Mouse (Mus musculus) embryonic facial prominence, embryonic 10.5 days (tissue): Measurements from ENCODE around the gene Atp8a1. TPM values are rescaled to one million over a fixed set of nuclear protein-coding genes. Genes with fewer than 3 reads are reported as not detected.

Experiments
- DNase-seq: peaks from one replicate; pipeline ENCODE4 v3.0.0-alpha.2; 2017; ENCODE audit warnings: low spot score
- H3K27ac ChIP-seq: fragments of 300-500 bp; sonication (generic); replicated peaks from 2 replicates; pipeline ENCODE4 v1.5.1; 2016; ENCODE audit warnings: mild to moderate bottlenecking
- H3K27me3 ChIP-seq: fragments of 300-500 bp; sonication (generic); replicated peaks from 2 replicates; pipeline ENCODE4 v1.6.1; 2016; ENCODE audit warnings: low read depth, mild to moderate bottlenecking; ENCODE audit not compliant: poor library complexity, severe bottlenecking
- H3K36me3 ChIP-seq: fragments of 300-500 bp; sonication (generic); replicated peaks from 2 replicates; pipeline ENCODE4 v1.6.1; 2016; ENCODE audit warnings: mild to moderate bottlenecking, moderate library complexity
- H3K4me1 ChIP-seq: fragments of 300-500 bp; sonication (generic); 2 replicates; pipeline ENCODE4 v1.6.1; 2016
- H3K4me3 ChIP-seq: fragments of 300-500 bp; sonication (generic); 2 replicates; pipeline ENCODE4 v1.5.1; 2016; ENCODE audit warnings: mild to moderate bottlenecking, moderate library complexity
- H3K9me3 ChIP-seq: fragments of 300-500 bp; sonication (generic); 2 replicates; pipeline ENCODE4 v1.6.1; 2016; ENCODE audit warnings: mild to moderate bottlenecking
- WGBS: fragments of 180-500 bp; shearing (Covaris S2); methylation state at CpG from one replicate; pipeline ENCODE4 v1.1.7; 2016; 5-methylcytosine and 5-hydroxymethylcytosine counted together
- polyA plus RNA-seq: library from polyadenylated mRNA; unstranded; fragments of >200 nt; fragmentation: Nextera tagmentation; extraction: Ambion mirVana; gene quantifications from 2 replicates; pipeline ENCODE4 v1.2.1, GENCODE M21; 2016

Atp8a1 gene
- polyA plus RNA-seq, result 9.2 and 9.7 TPM in 2 replicates

DNA sequence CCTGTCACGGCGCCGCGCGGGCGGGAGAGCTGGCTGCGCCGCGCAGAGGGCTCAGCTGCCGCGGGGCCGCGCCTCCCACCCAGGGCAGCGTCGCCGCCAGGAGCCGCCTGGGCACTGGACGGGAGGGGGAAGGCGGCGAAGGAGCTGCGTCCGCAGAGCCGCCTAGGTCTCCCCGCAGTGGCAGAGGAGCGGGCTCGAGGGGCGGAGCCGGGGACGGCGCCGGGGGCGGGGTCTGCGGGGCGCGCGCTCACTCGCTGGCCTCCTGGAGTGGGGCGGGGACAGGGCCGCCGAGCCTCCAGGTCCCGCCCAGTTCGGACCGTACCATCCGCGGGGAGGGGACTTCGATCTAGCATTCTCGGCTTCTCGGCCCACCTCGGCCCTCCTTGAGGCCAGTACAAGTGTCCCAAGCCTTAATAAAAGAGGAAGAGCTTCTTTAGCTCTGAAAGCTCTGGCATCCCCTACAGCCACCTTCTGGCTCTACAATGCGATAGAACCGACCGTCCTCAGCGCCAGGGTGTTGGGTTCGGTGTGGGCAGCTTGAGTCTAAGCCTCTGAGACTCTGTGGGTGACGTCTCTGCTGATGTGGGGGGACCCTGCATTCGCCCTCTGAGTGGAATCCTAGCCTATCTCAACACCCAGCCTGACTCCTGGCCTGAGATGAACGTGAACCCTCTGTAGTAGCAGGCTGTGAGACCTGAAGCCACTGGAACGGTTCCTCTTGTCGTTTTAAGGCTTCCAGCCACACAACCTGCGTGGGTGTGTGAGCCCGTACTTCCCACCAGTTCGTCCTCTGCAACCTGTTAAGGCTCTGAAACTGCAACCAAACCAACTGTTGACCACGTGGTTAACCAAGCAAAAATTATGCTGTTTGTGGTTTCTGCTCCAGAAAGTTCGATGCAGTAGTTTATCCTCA lies at the start of gene Atp8a1:
Gene Atp8a1 (minus strand): TSS at position 182 of the 913 bp plus-strand sequence.
- H3K27ac ChIP-seq, result peak within 1 kb of the TSS; percentile 90
- peak within 1 kb of the TSS; percentile 91 for H3K4me3 ChIP-seq
- peaks cover 12% of the 10 kb centered on the region for H3K27me3 ChIP-seq
- 2% methylated on average over 64 of the region's 64 CpGs for WGBS
- H3K9me3 ChIP-seq, result no peaks in the 10 kb centered on the region
- H3K36me3 ChIP-seq, result no peaks in the 10 kb centered on the region
- peak; percentile 99 for DNase-seq
- H3K4me1 ChIP-seq, result peaks cover 40% of the 10 kb centered on the region

DNA sequence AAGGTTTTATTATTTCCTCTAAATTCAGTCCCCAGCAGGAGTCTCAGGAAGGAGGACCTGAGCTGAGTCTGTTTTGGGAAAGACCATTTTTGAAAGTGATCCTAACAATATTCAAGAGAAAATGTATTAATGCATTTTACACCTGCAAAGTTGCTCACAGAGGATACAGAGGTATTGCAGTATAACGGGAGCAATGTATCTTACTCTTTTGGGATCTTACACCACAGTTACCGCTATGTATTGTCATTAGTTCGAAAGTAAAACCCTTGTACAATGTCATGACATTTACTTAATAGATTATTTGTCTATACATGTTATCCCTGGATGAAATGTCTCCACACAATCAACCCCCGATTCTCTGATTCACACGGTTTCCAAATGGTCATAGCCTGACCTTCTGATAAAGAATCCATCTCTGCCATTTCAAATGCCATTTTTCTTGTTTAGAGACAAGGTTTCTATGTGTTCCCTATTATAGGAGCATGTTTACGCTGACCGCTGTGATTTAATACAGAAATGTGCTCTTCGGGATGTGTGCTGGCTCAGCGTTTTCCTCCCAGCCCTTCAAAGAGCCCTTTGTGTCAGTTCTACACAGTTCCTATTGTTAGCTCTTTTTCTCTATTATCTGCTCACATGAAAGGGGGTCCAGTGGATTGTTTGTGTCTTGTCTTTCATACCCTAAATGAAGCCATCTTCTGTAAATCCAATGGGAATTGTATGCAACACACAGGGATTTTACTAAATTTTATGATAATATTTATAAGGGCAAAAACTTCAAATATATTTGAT lies 37.4 kb upstream of the Atp8a1 start:
- Histone ChIP-seq H3K9me3 (no peaks in the 10 kb centered on the region), H3K27ac (no peak overlapping the region), H3K36me3 (no peaks in the 10 kb centered on the region), H3K4me1 (no peaks in the 10 kb centered on the region), H3K27me3 (no peaks in the 10 kb centered on the region), H3K4me3 (no peak overlapping the region)
- no peak for DNase-seq
- WGBS, result 67% methylated on average over 9 of the region's 9 CpGs

DNA sequence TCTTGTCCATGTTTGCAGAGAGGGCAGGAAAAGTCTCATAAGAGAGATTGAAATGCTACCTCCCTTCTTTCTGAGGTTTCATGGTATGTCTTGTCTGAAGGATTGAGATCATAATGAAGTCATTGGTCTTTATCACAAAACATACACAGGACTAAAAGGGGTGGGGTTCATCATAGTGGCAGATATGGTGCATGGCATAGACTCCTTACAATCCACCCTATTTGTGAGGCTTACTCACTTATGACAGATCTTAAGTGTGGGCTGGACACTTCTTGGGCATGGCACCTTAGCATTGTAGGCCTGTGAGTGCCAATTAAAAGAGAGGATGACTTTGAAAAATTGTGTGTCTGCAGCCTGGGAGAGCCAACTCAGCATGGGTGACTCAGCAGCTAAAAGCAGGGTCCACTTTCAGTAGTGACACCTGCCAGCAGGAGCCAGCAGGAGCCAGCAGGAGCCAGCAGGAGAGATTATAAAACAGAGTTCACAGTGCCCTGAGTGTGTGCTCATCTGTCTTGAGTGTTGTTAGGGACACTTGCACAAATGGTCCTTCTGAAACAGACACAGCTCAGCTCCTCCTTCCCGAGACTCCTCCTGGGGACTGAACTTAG lies 36.4 kb upstream of the Atp8a1 start:
- no peaks in the 10 kb centered on the region for H3K36me3 ChIP-seq
- WGBS, result 74% methylated on average over 1 of the region's 1 CpGs
- H3K9me3 ChIP-seq, result no peaks in the 10 kb centered on the region
- no peak overlapping the region for H3K4me3 ChIP-seq
- no peaks in the 10 kb centered on the region for H3K27me3 ChIP-seq
- H3K27ac ChIP-seq, result no peak overlapping the region
- no peaks in the 10 kb centered on the region for H3K4me1 ChIP-seq
- no peak for DNase-seq

DNA sequence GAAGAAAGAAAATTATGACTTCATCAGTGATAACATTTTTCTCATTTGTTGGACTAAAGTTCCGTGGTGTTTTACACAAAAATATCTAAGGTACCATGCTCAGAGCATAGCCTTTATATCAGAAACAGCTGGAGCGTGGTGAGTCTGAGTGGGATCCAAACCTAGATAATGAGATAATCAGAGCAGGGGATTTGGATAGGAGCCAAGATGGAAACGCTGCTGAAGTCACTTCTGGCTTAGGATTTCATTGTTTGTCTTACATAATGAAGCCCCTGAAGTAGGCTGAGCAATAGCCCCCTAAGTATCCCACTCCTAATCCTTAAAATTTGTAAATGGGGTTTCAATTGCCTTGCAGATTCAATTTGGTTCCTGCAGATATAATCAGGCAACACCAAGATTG lies 24.2 kb upstream of the Atp8a1 start:
- Histone ChIP-seq H3K4me1 (no peaks in the 10 kb centered on the region), H3K9me3 (no peaks in the 10 kb centered on the region), H3K27ac (no peak overlapping the region), H3K4me3 (no peak overlapping the region), H3K36me3 (no peaks in the 10 kb centered on the region), H3K27me3 (no peaks in the 10 kb centered on the region)
- no peak for DNase-seq
- 47% methylated on average over 3 of the region's 3 CpGs for WGBS

DNA sequence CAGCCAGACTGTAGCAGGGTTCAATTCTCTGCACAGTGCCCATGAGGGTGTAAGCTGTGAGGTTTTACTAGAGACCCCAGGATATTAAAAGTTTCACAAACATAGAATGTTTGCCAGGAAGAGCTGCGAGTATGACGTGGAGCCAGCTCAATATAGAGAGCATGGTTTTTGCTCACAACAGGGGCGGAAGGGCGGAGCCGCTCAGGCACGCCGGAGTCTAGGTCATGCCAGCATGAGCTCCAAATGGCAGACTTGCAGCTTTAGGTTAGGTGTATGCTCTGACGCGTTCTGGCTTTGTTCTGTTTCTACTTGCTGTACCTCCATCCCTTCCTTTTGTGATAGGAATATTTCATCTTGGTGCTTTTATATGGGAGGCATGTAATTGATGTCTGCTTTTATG lies 19.0 kb upstream of the Atp8a1 start:
- Histone ChIP-seq H3K9me3 (no peaks in the 10 kb centered on the region), H3K27ac (no peak overlapping the region), H3K4me1 (peaks cover 2% of the 10 kb centered on the region; the same call in 1 of the 2 replicates), H3K36me3 (no peaks in the 10 kb centered on the region), H3K27me3 (no peaks in the 10 kb centered on the region), H3K4me3 (no peak overlapping the region)
- WGBS, result 85% methylated on average over 9 of the region's 9 CpGs
- DNase-seq, result no peak

DNA sequence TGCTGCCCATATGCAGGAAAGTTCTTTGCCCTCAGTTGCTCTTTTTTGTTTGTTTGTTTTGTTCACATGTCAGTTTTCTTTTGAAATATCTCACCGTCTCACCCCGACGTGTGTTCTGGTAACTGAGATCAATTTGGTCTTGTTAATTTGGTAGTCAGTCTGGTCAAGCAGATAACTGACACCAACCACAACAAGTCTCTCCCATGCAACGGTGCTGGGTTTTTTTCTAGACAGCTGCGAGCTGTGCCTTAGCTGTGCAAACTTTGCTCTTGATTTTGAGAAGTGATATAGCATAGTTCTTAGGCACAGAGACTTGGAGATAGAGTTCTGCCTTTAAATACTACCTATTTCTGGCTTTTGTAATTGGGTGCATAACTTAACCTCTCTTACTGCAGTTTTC lies 18.4 kb upstream of the Atp8a1 start:
- Histone ChIP-seq H3K4me3 (no peak overlapping the region), H3K27ac (no peak overlapping the region), H3K27me3 (no peaks in the 10 kb centered on the region), H3K36me3 (no peaks in the 10 kb centered on the region), H3K9me3 (no peaks in the 10 kb centered on the region), H3K4me1 (peaks cover 2% of the 10 kb centered on the region; the same call in 1 of the 2 replicates)
- WGBS, result 68% methylated on average over 5 of the region's 5 CpGs
- no peak for DNase-seq

DNA sequence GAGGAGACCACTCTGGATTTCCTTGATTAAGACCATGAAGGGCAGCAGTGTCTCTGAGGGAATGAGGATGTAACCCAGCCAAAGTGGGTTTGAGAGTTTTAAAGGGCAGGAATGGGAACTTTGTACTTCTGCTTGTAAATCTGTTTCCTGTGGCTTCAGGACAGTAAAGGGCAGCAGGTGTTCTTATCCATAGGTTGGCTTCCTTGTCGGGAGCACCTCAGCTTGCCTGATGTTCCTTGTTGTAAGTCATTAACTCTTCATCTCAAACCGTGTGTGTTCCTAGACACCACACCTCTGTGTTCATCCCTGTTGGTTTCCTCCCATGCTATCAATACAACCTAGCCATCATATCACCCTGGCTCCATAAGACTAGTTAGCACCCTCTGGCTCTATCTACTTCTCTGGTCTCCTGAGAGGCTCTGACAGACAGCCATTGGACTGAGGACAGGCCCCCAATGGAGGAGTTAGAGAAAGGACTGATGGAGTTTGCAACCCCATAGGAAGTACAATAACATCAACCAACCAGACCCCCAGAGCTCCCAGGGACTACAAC lies 17.4 kb upstream of the Atp8a1 start:
- Histone ChIP-seq H3K27ac (no peak overlapping the region), H3K4me1 (peaks cover 2% of the 10 kb centered on the region; the same call in 1 of the 2 replicates), H3K36me3 (no peaks in the 10 kb centered on the region), H3K27me3 (no peaks in the 10 kb centered on the region), H3K9me3 (no peaks in the 10 kb centered on the region), H3K4me3 (no peak overlapping the region)
- WGBS, result 84% methylated on average over 2 of the region's 2 CpGs
- no peak for DNase-seq

DNA sequence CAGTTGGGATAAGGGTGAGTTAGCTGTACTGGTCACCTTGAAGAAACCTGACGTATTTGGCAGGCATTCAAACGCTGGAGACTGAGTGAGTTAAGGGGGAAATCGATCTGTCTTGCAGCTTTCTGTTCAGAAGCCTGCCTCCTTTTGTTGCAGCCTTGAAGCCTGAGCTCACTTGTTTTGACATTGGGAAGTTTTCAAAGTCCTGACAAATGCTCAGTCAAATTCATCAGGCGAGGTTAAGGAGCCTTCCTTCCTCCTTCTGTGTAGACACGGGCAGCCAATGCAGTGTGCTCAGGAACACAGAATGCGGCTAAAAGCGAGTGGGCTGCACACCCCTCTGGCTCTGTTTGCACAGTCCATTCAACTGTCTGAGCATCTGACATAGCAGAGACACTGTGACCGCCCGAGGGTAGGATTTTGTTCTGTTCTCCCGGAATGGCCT lies 16.7 kb upstream of the Atp8a1 start:
- Histone ChIP-seq H3K36me3 (no peaks in the 10 kb centered on the region), H3K9me3 (no peaks in the 10 kb centered on the region), H3K4me3 (no peak overlapping the region), H3K27ac (no peak overlapping the region), H3K27me3 (no peaks in the 10 kb centered on the region), H3K4me1 (peaks cover 2% of the 10 kb centered on the region; the same call in 1 of the 2 replicates)
- peak; percentile 21 for DNase-seq
- 55% methylated on average over 10 of the region's 10 CpGs for WGBS

DNA sequence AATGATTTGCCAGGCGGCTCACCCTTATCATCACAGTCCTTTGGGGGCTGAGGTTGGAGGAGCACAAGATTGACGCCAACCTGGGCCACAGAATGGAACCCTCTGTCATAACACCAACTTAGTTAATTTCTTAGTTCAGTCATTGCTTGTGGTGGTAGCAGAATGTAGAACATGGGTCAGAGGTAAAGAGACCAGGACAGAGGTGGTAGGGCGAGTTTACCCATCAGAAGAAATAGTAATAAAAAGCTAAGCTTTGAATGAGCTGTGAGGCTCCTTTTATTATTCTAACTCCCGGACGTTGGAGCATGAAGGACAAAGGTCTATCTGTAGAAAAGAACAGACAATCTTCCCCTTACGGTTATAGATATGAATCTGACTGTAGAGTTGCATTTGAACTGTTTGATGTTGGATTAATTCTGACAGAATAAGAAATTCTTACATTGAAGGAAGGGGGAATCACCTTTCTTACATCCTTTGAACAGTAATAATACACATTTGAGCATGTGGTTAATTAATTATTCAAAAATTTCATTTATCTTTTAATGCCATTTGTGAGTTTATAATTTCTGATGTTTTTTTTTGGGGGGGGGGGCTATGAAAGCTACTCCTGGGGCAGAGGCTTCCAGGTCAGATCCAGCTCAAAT lies 7.9 kb upstream of the Atp8a1 start:
- no peak for DNase-seq
- Histone ChIP-seq H3K4me3 (no peak overlapping the region), H3K36me3 (no peaks in the 10 kb centered on the region), H3K27ac (no peak overlapping the region), H3K9me3 (no peaks in the 10 kb centered on the region), H3K27me3 (no peaks in the 10 kb centered on the region), H3K4me1 (no peaks in the 10 kb centered on the region)
- 85% methylated on average over 6 of the region's 6 CpGs for WGBS

DNA sequence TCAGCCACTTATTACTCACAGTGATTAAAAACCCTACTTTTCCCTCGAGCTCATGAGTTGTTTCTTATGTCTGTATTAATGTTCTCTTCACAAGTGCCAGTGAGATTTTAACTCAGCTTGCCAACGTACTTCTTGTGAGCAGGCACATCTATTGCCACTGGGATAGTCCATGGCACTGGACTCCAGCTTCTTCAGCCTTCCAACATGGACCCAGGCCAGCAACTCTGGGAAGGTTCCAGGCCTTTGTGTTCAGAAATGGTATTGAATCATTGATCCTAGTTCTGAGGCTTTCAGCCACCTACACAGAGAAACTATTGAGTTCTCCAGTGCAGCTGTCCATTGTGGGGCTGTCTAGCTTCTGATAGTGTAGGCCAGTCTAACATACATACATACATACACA lies 5.6 kb upstream of the Atp8a1 start:
- WGBS, result 79% methylated on average over 2 of the region's 2 CpGs
- H3K4me3 ChIP-seq, result no peak overlapping the region
- H3K27ac ChIP-seq, result no peak overlapping the region
- no peaks in the 10 kb centered on the region for H3K9me3 ChIP-seq
- no peaks in the 10 kb centered on the region for H3K27me3 ChIP-seq
- peaks cover 4% of the 10 kb centered on the region for H3K4me1 ChIP-seq
- no peaks in the 10 kb centered on the region for H3K36me3 ChIP-seq
- no peak for DNase-seq

DNA sequence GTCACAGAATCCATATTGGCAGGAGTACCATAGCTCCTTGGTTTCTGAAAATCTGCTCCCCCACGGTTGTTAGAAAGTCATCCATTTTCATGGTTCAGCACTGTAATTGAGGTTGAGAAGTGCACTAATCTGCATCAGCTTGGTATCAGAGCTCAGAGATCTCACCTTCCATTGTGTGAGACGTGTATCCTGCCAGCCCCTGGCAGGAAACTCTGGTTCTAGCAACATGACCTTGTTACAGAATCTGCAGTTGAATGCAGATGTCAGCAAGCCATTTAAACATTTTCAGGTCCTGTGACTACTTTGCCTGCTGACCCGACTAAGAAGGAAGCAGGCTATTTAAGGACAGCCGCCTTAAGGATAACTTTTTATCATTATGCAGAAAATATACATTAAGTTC lies 2.2 kb upstream of the Atp8a1 start:
- Histone ChIP-seq H3K4me1 (peaks cover 35% of the 10 kb centered on the region), H3K27me3 (peaks cover 12% of the 10 kb centered on the region), H3K36me3 (no peaks in the 10 kb centered on the region), H3K27ac (no peak overlapping the region), H3K9me3 (no peaks in the 10 kb centered on the region), H3K4me3 (no peak overlapping the region)
- no peak for DNase-seq
- WGBS, result 81% methylated on average over 4 of the region's 4 CpGs

DNA sequence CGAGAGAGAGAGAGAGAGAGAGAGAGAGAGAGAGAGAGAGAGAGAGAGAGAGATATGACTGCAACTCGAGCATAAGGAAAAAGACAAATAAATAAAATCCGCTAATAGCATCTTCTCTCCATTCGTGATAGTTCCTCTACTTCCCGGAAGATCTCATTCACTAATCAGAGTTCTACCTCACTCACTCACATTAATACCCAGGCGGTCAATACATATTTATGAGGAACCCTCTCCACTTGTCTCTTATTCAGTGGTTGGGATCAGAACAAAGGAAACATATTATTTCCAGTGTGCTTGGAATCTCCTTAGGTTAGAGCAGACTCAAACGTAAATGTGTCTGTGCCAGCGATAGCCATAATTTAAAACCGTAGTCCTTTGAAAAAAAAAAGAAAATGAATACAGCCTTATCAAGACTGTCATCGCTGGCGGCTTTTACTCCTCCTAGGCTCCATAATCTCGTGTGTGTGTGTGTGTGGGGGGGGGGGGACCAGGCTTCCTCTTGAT lies 1.3 kb upstream of the Atp8a1 start:
- 76% methylated on average over 12 of the region's 12 CpGs for WGBS
- no peaks in the 10 kb centered on the region for H3K36me3 ChIP-seq
- peaks cover 12% of the 10 kb centered on the region for H3K27me3 ChIP-seq
- no peak overlapping the region for H3K4me3 ChIP-seq
- no peak overlapping the region for H3K27ac ChIP-seq
- H3K4me1 ChIP-seq, result peaks cover 38% of the 10 kb centered on the region
- no peaks in the 10 kb centered on the region for H3K9me3 ChIP-seq
- no peak for DNase-seq
